Mouse (Mus musculus) hindbrain, embryonic 10.5 days (tissue): ENCODE measurements around the gene Slc38a1. TPM values are rescaled to one million over a fixed set of nuclear protein-coding genes. Genes with fewer than 3 reads are reported as not detected.
"Not testable (repeated sequence)": the region's sequence is repeated elsewhere in the genome, so short reads cannot be mapped to it uniquely, and the experiment has no call there.

ENCODE experiments used
- DNase-seq: peaks from one replicate; pipeline ENCODE4 v3.0.0-alpha.2; 2017; ENCODE audit warnings: low spot score
- H3K27ac ChIP-seq: fragments of 300-500 bp; sonication (generic); 2 replicates; pipeline ENCODE4 v1.5.1; 2016; ENCODE audit warnings: mild to moderate bottlenecking, moderate library complexity
- H3K27me3 ChIP-seq: fragments of 300-500 bp; sonication (generic); 2 replicates; pipeline ENCODE4 v1.6.1; 2016; ENCODE audit warnings: mild to moderate bottlenecking; ENCODE audit not compliant: poor library complexity, insufficient read depth, severe bottlenecking
- H3K36me3 ChIP-seq: fragments of 300-500 bp; sonication (generic); 2 replicates; pipeline ENCODE4 v1.6.1; 2016; ENCODE audit warnings: mild to moderate bottlenecking, moderate library complexity
- H3K4me1 ChIP-seq: fragments of 300-500 bp; sonication (generic); replicated peaks from 2 replicates; pipeline ENCODE4 v1.6.1; 2016; ENCODE audit warnings: mild to moderate bottlenecking
- H3K4me3 ChIP-seq: fragments of 300-500 bp; sonication (generic); 2 replicates; pipeline ENCODE4 v1.5.1; 2016; ENCODE audit warnings: mild to moderate bottlenecking, moderate library complexity
- H3K9me3 ChIP-seq: fragments of 300-500 bp; sonication (generic); 2 replicates; pipeline ENCODE4 v1.6.1; 2016; ENCODE audit warnings: mild to moderate bottlenecking, moderate library complexity
- WGBS: fragments of 180-500 bp; shearing (Covaris S2); methylation state at CpG from one replicate; pipeline ENCODE4 v1.1.7; 2016; 5-methylcytosine and 5-hydroxymethylcytosine counted together
- polyA plus RNA-seq: library from polyadenylated mRNA; unstranded; fragments of >200 nt; fragmentation: Nextera tagmentation; extraction: Ambion mirVana; gene quantifications from 2 replicates; pipeline ENCODE4 v1.2.1, GENCODE M21; 2016

Gene Slc38a1
- polyA plus RNA-seq, 1 experiment from 2014 or later = 109 TPM

GRCm38 (mm10) chr15:96631107-96631718, 11.5 kb downstream of the Slc38a1 start:
- Histone ChIP-seq H3K27me3 (no peaks in the 10 kb centered on the region), H3K9me3 (peaks cover 39% of the 10 kb centered on the region), H3K4me3 (no peak overlapping the region), H3K27ac (no peak overlapping the region), H3K4me1 (0 out of 2 replicates have a peak, but pooled peaks cover 2% of the 10 kb centered on the region), H3K36me3 (peaks cover 99% of the 10 kb centered on the region)
- WGBS = 92% methylated on average over 13 of the region's 13 CpGs
- DNase-seq = no peak

GRCm38 (mm10) chr15:96628256-96628655, 14.5 kb downstream of the Slc38a1 start:
- no peak for DNase-seq
- no peaks in the 10 kb centered on the region for H3K27me3 ChIP-seq
- H3K36me3 ChIP-seq = peaks cover 99% of the 10 kb centered on the region
- H3K4me1 ChIP-seq = no peaks in the 10 kb centered on the region
- H3K27ac ChIP-seq = no peak overlapping the region
- peaks cover 28% of the 10 kb centered on the region for H3K9me3 ChIP-seq
- H3K4me3 ChIP-seq = no peak overlapping the region
- WGBS = 97% methylated on average over 7 of the region's 7 CpGs

GRCm38 (mm10) chr15:96626871-96627270, 15.8 kb downstream of the Slc38a1 start:
- Histone ChIP-seq H3K27me3 (no peaks in the 10 kb centered on the region), H3K4me1 (no peaks in the 10 kb centered on the region), H3K27ac (no peak overlapping the region), H3K4me3 (no peak overlapping the region), H3K36me3 (peaks cover 99% of the 10 kb centered on the region), H3K9me3 (peaks cover 27% of the 10 kb centered on the region)
- 86% methylated on average over 5 of the region's 5 CpGs for WGBS
- DNase-seq = no peak

GRCm38 (mm10) chr15:96625012-96625411, 17.7 kb downstream of the Slc38a1 start:
- peaks cover 27% of the 10 kb centered on the region for H3K9me3 ChIP-seq
- WGBS = 98% methylated on average over 9 of the region's 9 CpGs
- not testable (repeated sequence) for H3K27ac ChIP-seq, DNase-seq, H3K4me3 ChIP-seq, H3K4me1 ChIP-seq, H3K27me3 ChIP-seq
- H3K36me3 ChIP-seq = peaks cover 99% of the 10 kb centered on the region

GRCm38 (mm10) chr15:96622376-96622775, 20.3 kb downstream of the Slc38a1 start:
- peaks cover 34% of the 10 kb centered on the region for H3K9me3 ChIP-seq
- WGBS = 95% methylated on average over 7 of the region's 7 CpGs
- H3K4me1 ChIP-seq = no peaks in the 10 kb centered on the region
- no peak for DNase-seq
- no peaks in the 10 kb centered on the region for H3K27me3 ChIP-seq
- H3K27ac ChIP-seq = no peak overlapping the region
- no peak overlapping the region for H3K4me3 ChIP-seq
- peaks cover 100% of the 10 kb centered on the region for H3K36me3 ChIP-seq

- Histone ChIP-seq H3K27me3 (no peaks in the 10 kb centered on the region), H3K27ac (no peak overlapping the region), H3K4me1 (no peaks in the 10 kb centered on the region), H3K9me3 (peaks cover 41% of the 10 kb centered on the region), H3K36me3 (peaks cover 100% of the 10 kb centered on the region), H3K4me3 (no peak overlapping the region)
- 91% methylated on average over 6 of the region's 6 CpGs for WGBS
- DNase-seq = no peak
Observed at GRCm38 (mm10) chr15:96621686-96622085, 21.0 kb downstream of the Slc38a1 start.

GRCm38 (mm10) chr15:96617555-96617954, 25.2 kb downstream of the Slc38a1 start:
- Histone ChIP-seq H3K36me3 (peaks cover 100% of the 10 kb centered on the region), H3K4me1 (no peaks in the 10 kb centered on the region), H3K9me3 (peaks cover 43% of the 10 kb centered on the region), H3K27ac (no peak overlapping the region), H3K27me3 (no peaks in the 10 kb centered on the region), H3K4me3 (no peak overlapping the region)
- no peak for DNase-seq
- WGBS = 93% methylated on average over 7 of the region's 7 CpGs

- Histone ChIP-seq H3K4me3 (no peak overlapping the region), H3K36me3 (peaks cover 99% of the 10 kb centered on the region), H3K4me1 (peaks cover 21% of the 10 kb centered on the region), H3K27ac (no peak overlapping the region), H3K9me3 (no peaks in the 10 kb centered on the region), H3K27me3 (no peaks in the 10 kb centered on the region)
- WGBS = 89% methylated on average over 7 of the region's 7 CpGs
- DNase-seq = no peak
Observed at GRCm38 (mm10) chr15:96608671-96609070, 34.0 kb downstream of the Slc38a1 start.

GRCm38 (mm10) chr15:96607422-96607821, 35.3 kb downstream of the Slc38a1 start:
- peaks cover 97% of the 10 kb centered on the region for H3K36me3 ChIP-seq
- DNase-seq = no peak

GRCm38 (mm10) chr15:96604282-96604681, 38.4 kb downstream of the Slc38a1 start:
- Histone ChIP-seq H3K27ac (0 out of 2 replicates have a peak overlapping the region, but pooled peaks have one; percentile 50), H3K36me3 (peaks cover 95% of the 10 kb centered on the region), H3K4me1 (peaks cover 38% of the 10 kb centered on the region), H3K4me3 (no peak overlapping the region), H3K27me3 (no peaks in the 10 kb centered on the region), H3K9me3 (no peaks in the 10 kb centered on the region)
- 78% methylated on average over 10 of the region's 10 CpGs for WGBS
- peak; percentile 15 for DNase-seq

More at GRCm38 (mm10) chr15:96607422-96607821, 35.3 kb downstream of the Slc38a1 start:
- Histone ChIP-seq H3K27me3 (no peaks in the 10 kb centered on the region), H3K27ac (no peak overlapping the region), H3K9me3 (no peaks in the 10 kb centered on the region), H3K4me1 (peaks cover 22% of the 10 kb centered on the region), H3K4me3 (no peak overlapping the region)
- WGBS = 86% methylated on average over 5 of the region's 5 CpGs

GRCm38 (mm10) chr15:96602043-96602442, 40.7 kb downstream of the Slc38a1 start:
- Histone ChIP-seq H3K27ac (no peak overlapping the region), H3K27me3 (no peaks in the 10 kb centered on the region), H3K4me3 (no peak overlapping the region), H3K36me3 (peaks cover 95% of the 10 kb centered on the region), H3K9me3 (no peaks in the 10 kb centered on the region), H3K4me1 (peaks cover 53% of the 10 kb centered on the region)
- no peak for DNase-seq
- WGBS = 85% methylated on average over 16 of the region's 16 CpGs

GRCm38 (mm10) chr15:96599852-96600781, 42.6 kb downstream of the Slc38a1 start:
- Histone ChIP-seq H3K4me1 (peaks cover 46% of the 10 kb centered on the region), H3K9me3 (no peaks in the 10 kb centered on the region), H3K4me3 (no peak overlapping the region), H3K27me3 (no peaks in the 10 kb centered on the region), H3K27ac (no peak overlapping the region), H3K36me3 (peaks cover 91% of the 10 kb centered on the region)
- DNase-seq = no peak
- 78% methylated on average over 21 of the region's 21 CpGs for WGBS
